Mouse (Mus musculus): ENCODE data around the gene Ufsp1.

DNA sequence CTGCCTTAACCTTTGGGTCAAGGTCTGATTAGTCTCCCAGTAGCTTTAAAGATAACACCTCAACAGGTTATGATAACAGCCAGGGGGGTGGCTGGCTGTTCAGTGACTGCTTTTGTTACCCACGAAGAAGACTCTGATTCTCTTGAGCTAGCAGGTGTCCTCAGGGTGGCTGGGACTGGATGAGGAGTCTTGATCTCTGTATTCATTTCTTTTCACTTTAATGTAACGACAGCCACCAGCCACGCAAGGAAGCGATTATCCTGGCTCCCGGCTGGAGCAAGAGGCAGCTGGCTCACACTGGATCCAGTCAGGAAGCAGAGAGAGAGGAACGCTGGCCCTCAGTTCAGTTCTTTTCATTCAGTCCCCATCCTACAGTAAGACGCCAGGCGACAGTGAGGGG lies 42.8 kb downstream of the Ufsp1 start:
- TF ChIP-seq CTCF (IDR thresholded peaks at IDR 0.05; ENCODE audit: insufficient read depth, low read length) (no peak), POLR2A (IDR thresholded peaks at IDR 0.05; ENCODE audit: borderline replicate concordance, extremely low read depth, low read depth, low read length) (no peak)
